ENCODE assay signal across 15 mouse cellular contexts in genomic region chr1:13992978-13993377, GRCm38 (mm10).
DNase-seq lines count a peak whose midpoint lies in the region; ATAC-seq and TF ChIP-seq lines count a peak whose summit lies in the region.
"Had no signal": no experiment of that assay in that cellular context is flagged by ENCODE, and none has a peak within 500 bp of the region (broad histone marks: within the 10 kb centered on the region; RNA-seq: fewer than 3 reads in every experiment).

No protein-coding gene starts in this region.

- no peak for DNase-seq in kidney, adult 9 months
- peak; percentile 52 for DNase-seq in forebrain, embryonic 14.5 days (ENCODE audit: low spot score)
- DNase-seq in forebrain, postnatal 0 days: no peak
- DNase-seq in midbrain, postnatal 0 days (ENCODE audit: low spot score): peak; percentile 32
- DNase-seq in left cerebral cortex, postnatal 25 days (ENCODE audit: low spot score in 2 of 2): no peak
- DNase-seq in liver, embryonic 11.5 days (ENCODE audit: low spot score): no peak
- DNase-seq: adrenal gland, adult 2 months; cerebellum, adult 18-20 months; heart, adult 11 months; kidney, postnatal 10 days; layer of hippocampus, adult 9-11 months; right cerebral cortex, adult 18-20 months; spleen, adult 18-20 months had no signal

- no peak overlapping the region for H3K9ac ChIP-seq in kidney, embryonic 14.5 days (ENCODE audit: low read depth, low read length)
- H3K9ac ChIP-seq in forebrain, embryonic 14.5 days (ENCODE audit: low read length): no peak overlapping the region
- no peak overlapping the region for H3K9ac ChIP-seq in forebrain, postnatal 0 days
- no peak overlapping the region for H3K9ac ChIP-seq in midbrain, postnatal 0 days (replicated peaks; ENCODE audit: low read length, poor library complexity, severe bottlenecking)
- no peak overlapping the region for H3K9ac ChIP-seq in liver, embryonic 11.5 days (ENCODE audit: low read depth, low read length)

- 13% methylated on average over 9 of the region's 9 CpGs for WGBS in kidney, embryonic 14.5 days
- WGBS in forebrain, embryonic 14.5 days: 48% methylated on average over 9 of the region's 9 CpGs
- 36% methylated on average over 9 of the region's 9 CpGs for WGBS in forebrain, postnatal 0 days
- WGBS in midbrain, postnatal 0 days: 31% methylated on average over 9 of the region's 9 CpGs
- 74% methylated on average over 9 of the region's 9 CpGs for WGBS in liver, embryonic 11.5 days

- intact Hi-C loops in left cerebral cortex, postnatal 25 days (cut with DNase I): no loop called here

- H3K4me1 ChIP-seq in kidney, embryonic 14.5 days (ENCODE audit: control insufficient read depth, insufficient read depth, low read length): no peaks in the 10 kb centered on the region
- no peaks in the 10 kb centered on the region for H3K4me1 ChIP-seq in forebrain, embryonic 14.5 days (ENCODE audit: control insufficient read depth, insufficient read depth, low read length)
- H3K4me1 ChIP-seq in forebrain, postnatal 0 days (ENCODE audit: insufficient read depth): no peaks in the 10 kb centered on the region
- no peaks in the 10 kb centered on the region for H3K4me1 ChIP-seq in midbrain, postnatal 0 days (ENCODE audit: insufficient read depth, low read length)
- H3K4me1 ChIP-seq in liver, embryonic 11.5 days (replicated peaks; ENCODE audit: control insufficient read depth, insufficient read depth, low read length): no peaks in the 10 kb centered on the region

- no peaks in the 10 kb centered on the region for H3K9me3 ChIP-seq in kidney, embryonic 14.5 days (ENCODE audit: control insufficient read depth, low read length)
- no peaks in the 10 kb centered on the region for H3K9me3 ChIP-seq in forebrain, embryonic 14.5 days (replicated peaks; ENCODE audit: control insufficient read depth, low read length)
- no peaks in the 10 kb centered on the region for H3K9me3 ChIP-seq in forebrain, postnatal 0 days (ENCODE audit: low read length)
- H3K9me3 ChIP-seq in midbrain, postnatal 0 days (ENCODE audit: low read length): no peaks in the 10 kb centered on the region
- no peaks in the 10 kb centered on the region for H3K9me3 ChIP-seq in liver, embryonic 11.5 days (ENCODE audit: control insufficient read depth, low read length)
- H3K9me3 ChIP-seq: G1E had no signal

- no peak overlapping the region for H3K4me2 ChIP-seq in kidney, embryonic 14.5 days (replicated peaks; ENCODE audit: low read depth, low read length)
- no peak overlapping the region for H3K4me2 ChIP-seq in forebrain, embryonic 14.5 days (ENCODE audit: low read length)
- H3K4me2 ChIP-seq in forebrain, postnatal 0 days (ENCODE audit: low read depth): no peak overlapping the region
- H3K4me2 ChIP-seq in midbrain, postnatal 0 days (ENCODE audit: low read depth, low read length, poor library complexity, severe bottlenecking): no peak overlapping the region
- no peak overlapping the region for H3K4me2 ChIP-seq in liver, embryonic 11.5 days

- TF ChIP-seq CTCF in forebrain, postnatal 0 days (IDR thresholded peaks at IDR 0.05; ENCODE audit: low read depth): no peak
- TF ChIP-seq CTCF in midbrain, postnatal 0 days (IDR thresholded peaks at IDR 0.05): no peak

- H3K4me3 ChIP-seq in kidney, embryonic 14.5 days (ENCODE audit: low read length): no peak overlapping the region
- no peak overlapping the region for H3K4me3 ChIP-seq in forebrain, embryonic 14.5 days (ENCODE audit: low read depth, low read length)
- H3K4me3 ChIP-seq in forebrain, postnatal 0 days (ENCODE audit: low read depth, low read length): no peak overlapping the region
- H3K4me3 ChIP-seq in midbrain, postnatal 0 days (ENCODE audit: low read depth, low read length): no peak overlapping the region
- H3K4me3 ChIP-seq in liver, embryonic 11.5 days (ENCODE audit: low read depth, low read length): no peak overlapping the region

- H3K27me3 ChIP-seq in kidney, embryonic 14.5 days (ENCODE audit: control insufficient read depth, insufficient read depth, low read length): no peaks in the 10 kb centered on the region
- H3K27me3 ChIP-seq in forebrain, embryonic 14.5 days (replicated peaks; ENCODE audit: control insufficient read depth, insufficient read depth, low read length): no peaks in the 10 kb centered on the region
- no peaks in the 10 kb centered on the region for H3K27me3 ChIP-seq in forebrain, postnatal 0 days (ENCODE audit: insufficient read depth, low read length)
- no peaks in the 10 kb centered on the region for H3K27me3 ChIP-seq in midbrain, postnatal 0 days (ENCODE audit: insufficient read depth, low read length)
- H3K27me3 ChIP-seq in liver, embryonic 11.5 days (replicated peaks; ENCODE audit: control insufficient read depth, insufficient read depth, low read length): no peaks in the 10 kb centered on the region

- ATAC-seq in kidney, embryonic 14.5 days (ENCODE audit: low FRiP score, low TSS enrichment): peak; percentile 75; the same call in 1 of the 2 replicates
- peak; percentile 61; the same call in 1 of the 2 replicates for ATAC-seq in forebrain, embryonic 14.5 days
- ATAC-seq in forebrain, postnatal 0 days: peak; percentile 36; the same call in 1 of the 2 replicates
- peak; percentile 33; the same call in 1 of the 2 replicates for ATAC-seq in midbrain, postnatal 0 days (ENCODE audit: low FRiP score)
- ATAC-seq in liver, embryonic 11.5 days (replicated peaks; ENCODE audit: low FRiP score): no peak

- H3K27ac ChIP-seq in kidney, embryonic 14.5 days (ENCODE audit: low read depth, low read length): no peak overlapping the region
- no peak overlapping the region for H3K27ac ChIP-seq in forebrain, embryonic 14.5 days (ENCODE audit: low read depth, low read length)
- H3K27ac ChIP-seq in forebrain, postnatal 0 days (ENCODE audit: low read depth, low read length): no peak overlapping the region
- H3K27ac ChIP-seq in midbrain, postnatal 0 days (ENCODE audit: low read depth, low read length): no peak overlapping the region
- no peak overlapping the region for H3K27ac ChIP-seq in liver, embryonic 11.5 days (ENCODE audit: low read depth, low read length)

- H3K36me3 ChIP-seq in kidney, embryonic 14.5 days (ENCODE audit: control insufficient read depth, insufficient read depth, low read length): no peaks in the 10 kb centered on the region
- H3K36me3 ChIP-seq in forebrain, embryonic 14.5 days (ENCODE audit: control insufficient read depth, insufficient read depth, low read length): no peaks in the 10 kb centered on the region
- no peaks in the 10 kb centered on the region for H3K36me3 ChIP-seq in forebrain, postnatal 0 days (ENCODE audit: insufficient read depth)
- no peaks in the 10 kb centered on the region for H3K36me3 ChIP-seq in midbrain, postnatal 0 days (ENCODE audit: insufficient read depth, low read length)
- no peaks in the 10 kb centered on the region for H3K36me3 ChIP-seq in liver, embryonic 11.5 days (ENCODE audit: control insufficient read depth, insufficient read depth, low read length)
- H3K36me3 ChIP-seq: G1E had no signal

Comparison
In these comparisons a context has a peak if more than half of its experiments do, and no peak if none do; other contexts are left out.
1. DNase-seq: peak in forebrain, embryonic 14.5 days (single experiment) and midbrain, postnatal 0 days (single experiment); none in kidney, adult 9 months (single experiment), forebrain, postnatal 0 days (single experiment), left cerebral cortex, postnatal 25 days (0 of 2) and liver, embryonic 11.5 days (single experiment).